Mouse (Mus musculus) gastrocnemius, postnatal 4 days (tissue): ENCODE results near the gene Slc18a2. TPM values are rescaled to one million over a fixed set of nuclear protein-coding genes. Genes with fewer than 3 reads are reported as not detected.

ENCODE experiments used
- DNase-seq, 2 experiments: peaks; one replicate each; pipeline ENCODE4 v3.0.0; 2021 to 2022; ENCODE audit warnings: low spot score in 2 of 2, mixed read lengths in 2 of 2
- long read RNA-seq, 2 experiments: library from polyadenylated mRNA; stranded (forward); transcript quantifications; one replicate each; pipeline ENCODE4 v2.0.0; 2021
- total RNA-seq, 2 experiments: library from RNA; stranded (reverse); gene quantifications; 2 replicates each; pipeline ENCODE4 v1.2.3; 2021

Gene Slc18a2
- 1 to 10 TPM; 1.4 to 1.6 TPM for total RNA-seq
- long read RNA-seq, experiment 1, partial matches to known transcripts = 0 of 8 reads
- long read RNA-seq, experiment 1, other reads (novel, unspliced or antisense) = 8 of 8 reads
- long read RNA-seq, experiment 2, partial matches to known transcripts = 0 of 10 reads
- long read RNA-seq, experiment 2, other reads (novel, unspliced or antisense) = 7 of 10 reads

DNA sequence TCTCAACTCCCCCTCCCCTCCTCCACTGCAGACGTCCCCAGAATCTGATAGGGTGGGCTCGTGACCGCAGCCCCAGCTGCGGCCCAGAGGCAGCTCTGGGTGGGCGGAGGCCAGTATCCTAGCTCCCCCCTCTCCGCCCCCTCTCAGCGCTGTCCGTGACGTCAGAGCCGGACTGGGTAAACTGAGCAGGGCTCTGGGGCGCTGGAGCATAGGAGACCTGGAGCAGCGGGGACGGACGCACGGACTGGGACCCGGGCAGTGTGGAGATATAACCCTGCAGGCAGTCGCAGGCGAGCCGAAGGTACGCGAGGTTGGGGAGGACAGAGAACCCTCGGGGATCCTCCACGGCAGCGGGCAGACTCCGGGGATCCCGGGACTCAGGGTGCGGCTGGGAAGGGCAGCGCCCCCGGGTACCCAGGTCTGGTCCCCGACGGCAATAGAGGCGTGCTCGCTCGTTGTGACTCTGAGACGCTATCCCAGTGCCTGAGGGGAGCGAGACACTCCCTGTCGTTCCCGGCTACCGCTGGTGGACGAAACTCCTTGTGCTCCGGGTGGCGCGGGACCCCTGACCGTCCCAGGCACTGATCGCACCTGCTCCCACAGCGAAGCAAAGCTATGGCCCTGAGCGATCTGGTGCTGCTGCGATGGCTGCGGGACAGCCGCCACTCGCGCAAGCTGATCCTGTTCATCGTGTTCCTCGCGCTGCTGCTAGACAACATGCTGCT, at the start of gene Slc18a2:
TSS of gene Slc18a2 (plus strand) at position 179 of the 725 bp plus-strand sequence.
- DNase-seq = no peak

GRCm38 (mm10) chr19:59216891-59217290, 43.8 kb upstream of the Slc18a2 start:
- no peak for DNase-seq

DNA sequence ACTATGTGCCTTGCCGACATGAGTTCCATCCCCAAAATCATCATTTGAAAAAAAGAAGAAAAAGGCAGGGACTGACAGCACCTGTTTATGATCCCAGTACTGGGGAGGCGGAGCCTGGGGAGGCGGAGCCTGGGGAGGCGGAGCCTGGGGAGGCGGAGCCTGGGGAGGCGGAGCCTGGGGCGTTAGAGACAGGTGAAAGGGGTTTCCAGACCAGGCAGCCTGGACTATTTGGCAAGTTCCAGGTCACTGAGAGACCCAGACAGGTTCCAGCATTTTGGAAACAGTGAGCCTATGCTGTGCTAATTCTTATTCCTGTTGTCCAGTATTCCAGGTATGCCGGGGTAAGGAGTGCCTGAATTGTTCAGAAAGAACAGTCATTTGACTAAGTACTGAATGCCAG, 41.7 kb upstream of the Slc18a2 start, which contains the start of gene Kcnk18:
TSS of gene Kcnk18 (plus strand) at position 224 of the 400 bp plus-strand sequence.
- no peak for DNase-seq

DNA sequence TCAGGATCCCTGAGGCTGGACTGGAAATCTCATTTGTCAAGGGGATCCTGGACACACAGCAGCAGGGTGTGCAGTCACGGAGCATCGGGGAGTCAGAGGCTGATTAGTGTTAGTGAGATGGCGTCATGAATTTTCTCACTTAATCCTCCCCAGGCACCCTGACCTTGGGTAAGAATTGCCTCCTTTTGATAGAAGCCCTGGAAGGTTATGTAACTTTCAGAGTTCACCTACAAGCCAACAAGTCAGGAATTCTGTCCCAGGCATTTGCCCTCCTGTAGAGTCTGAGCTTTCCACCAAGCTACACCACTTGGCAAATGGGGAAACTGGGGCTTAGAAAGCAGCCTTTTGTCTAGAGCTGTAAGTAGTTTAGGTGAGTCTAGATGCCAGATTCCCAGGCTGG, 39.6 kb upstream of the Slc18a2 start:
- DNase-seq = no peak

- no peak for DNase-seq
These were observed 32.3 kb upstream of the Slc18a2 start for GRCm38 (mm10) chr19:59228376-59228775.

- DNase-seq = no peak
These were observed 27.9 kb upstream of the Slc18a2 start for GRCm38 (mm10) chr19:59232786-59233185.

DNA sequence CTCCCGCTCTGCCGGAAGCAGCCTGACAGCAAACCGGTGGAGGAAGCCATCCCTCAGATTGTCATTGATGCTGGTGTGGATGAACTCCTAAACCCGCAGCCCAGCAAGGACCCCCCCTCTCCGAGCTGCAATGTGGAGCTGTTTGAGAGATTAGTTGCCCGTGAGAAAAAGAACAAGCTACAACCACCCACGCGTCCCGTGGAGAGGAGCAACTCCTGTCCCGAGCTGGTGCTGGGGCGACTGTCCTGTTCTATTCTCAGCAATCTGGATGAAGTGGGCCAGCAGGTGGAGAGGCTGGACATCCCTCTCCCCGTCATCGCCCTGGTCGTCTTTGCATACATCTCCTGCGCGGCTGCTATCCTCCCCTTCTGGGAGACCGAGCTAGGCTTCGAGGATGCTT, 25.7 kb upstream of the Slc18a2 start:
- DNase-seq = no peak

DNA sequence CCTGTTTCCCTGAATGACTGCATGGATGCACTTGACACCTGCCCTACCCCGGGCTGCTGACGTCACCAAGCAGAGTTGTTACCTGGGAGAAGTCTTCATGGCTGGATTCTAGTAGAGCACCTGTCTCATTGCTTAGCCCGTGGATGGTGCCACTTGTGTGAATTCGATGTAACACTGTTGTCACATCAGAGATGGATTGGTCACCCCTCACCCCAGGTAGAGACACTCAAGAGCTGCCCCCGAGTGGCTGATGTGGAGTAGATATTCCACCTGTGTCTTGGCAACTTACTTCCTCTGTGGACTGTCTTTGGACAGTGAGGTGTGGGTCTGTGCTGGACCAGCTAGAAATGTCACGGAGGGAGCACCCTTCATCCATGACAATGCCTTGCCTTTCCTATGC, 24.6 kb upstream of the Slc18a2 start:
- no peak for DNase-seq

DNA sequence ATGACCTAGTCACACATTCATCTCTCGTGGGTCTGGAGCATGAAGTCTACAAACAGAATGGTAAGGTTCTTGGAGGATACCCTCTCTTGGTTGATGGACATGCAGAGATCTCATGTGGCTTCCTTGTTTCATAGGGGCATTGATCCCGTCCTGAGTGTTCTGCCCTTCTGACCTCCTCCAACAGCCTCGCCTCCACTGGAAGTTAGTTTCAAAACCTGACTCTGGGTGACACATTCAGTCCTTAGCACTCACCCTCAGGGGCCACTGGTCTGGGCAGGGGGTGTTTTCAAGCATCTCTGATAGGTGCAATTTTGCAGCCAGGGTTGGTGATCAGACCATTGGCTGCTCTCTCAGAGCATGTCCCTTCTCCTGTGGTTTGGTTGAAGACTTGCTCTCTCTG, 22.1 kb upstream of the Slc18a2 start:
- DNase-seq = no peak

- peak; percentile 58 to 78 for DNase-seq
These were observed 21.4 kb upstream of the Slc18a2 start for GRCm38 (mm10) chr19:59239124-59239817.

- DNase-seq = no peak
These were observed 18.7 kb upstream of the Slc18a2 start for GRCm38 (mm10) chr19:59241987-59242386.

GRCm38 (mm10) chr19:59243057-59243456, 17.6 kb upstream of the Slc18a2 start:
- DNase-seq = no peak

GRCm38 (mm10) chr19:59248144-59248543, 12.6 kb upstream of the Slc18a2 start:
- DNase-seq = no peak

- DNase-seq = no peak
These were observed 12.0 kb upstream of the Slc18a2 start for GRCm38 (mm10) chr19:59248553-59249286.

- no peak for DNase-seq
These were observed 8.0 kb upstream of the Slc18a2 start for GRCm38 (mm10) chr19:59252651-59253050.

- DNase-seq = no peak
These were observed 1.1 kb upstream of the Slc18a2 start for GRCm38 (mm10) chr19:59259633-59260032.

GRCm38 (mm10) chr19:59261604-59262003, 908 bp downstream of the Slc18a2 start:
- DNase-seq = no peak

- no peak for DNase-seq
These were observed 2.5 kb downstream of the Slc18a2 start for GRCm38 (mm10) chr19:59263171-59263570.

DNA sequence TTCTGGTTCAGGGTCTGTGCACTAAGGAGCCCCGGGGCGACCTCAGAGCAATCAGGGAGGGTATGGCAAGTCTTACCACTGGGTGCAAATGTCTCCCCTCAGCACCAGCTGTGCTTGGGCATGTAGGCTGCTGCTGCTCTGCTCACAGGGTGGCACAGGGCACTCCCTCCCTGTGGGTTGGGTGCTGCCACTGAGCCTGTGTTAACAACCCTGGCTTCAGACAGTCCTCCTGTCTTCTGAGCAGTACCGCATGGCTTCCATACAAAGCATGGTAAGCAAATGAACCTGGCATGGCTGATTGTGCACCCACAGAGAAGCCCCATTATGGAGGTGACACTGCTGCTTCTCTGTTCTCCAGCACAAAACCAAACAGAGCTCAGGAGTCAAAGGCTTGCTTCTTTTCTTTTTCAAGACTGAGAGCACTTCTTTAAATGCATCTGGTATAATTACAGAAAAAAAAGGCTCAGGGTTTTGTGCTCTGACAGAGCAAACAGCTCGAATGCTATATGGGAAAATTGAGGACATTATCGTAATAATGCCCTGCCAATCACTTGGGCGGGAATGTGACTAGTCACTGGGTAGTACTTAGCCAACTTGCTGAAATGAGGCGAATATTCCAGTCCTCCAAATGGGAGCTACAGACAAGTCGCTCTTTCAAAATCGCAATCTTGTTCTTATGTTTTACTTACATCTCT, 4.3 kb downstream of the Slc18a2 start:
- no peak for DNase-seq

DNA sequence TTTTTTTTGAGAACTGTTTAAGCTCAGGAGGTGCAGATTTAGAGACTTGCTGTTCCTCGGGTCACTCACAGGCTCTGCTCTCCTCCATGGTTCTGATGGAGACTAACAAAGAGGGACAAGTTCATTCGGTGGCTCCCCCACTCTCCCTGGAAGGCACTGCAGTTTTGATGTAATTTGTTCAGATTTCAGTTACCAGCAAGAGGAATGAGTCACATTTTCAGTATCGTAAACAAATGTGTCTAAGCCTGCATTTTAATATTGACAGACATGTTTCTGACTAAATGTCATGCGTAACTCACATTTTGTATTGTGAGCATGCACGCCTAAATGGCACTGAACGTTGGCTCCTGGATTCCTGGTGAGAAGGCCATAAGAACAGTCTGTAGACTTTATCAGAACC, 5.2 kb downstream of the Slc18a2 start:
- no peak for DNase-seq

DNA sequence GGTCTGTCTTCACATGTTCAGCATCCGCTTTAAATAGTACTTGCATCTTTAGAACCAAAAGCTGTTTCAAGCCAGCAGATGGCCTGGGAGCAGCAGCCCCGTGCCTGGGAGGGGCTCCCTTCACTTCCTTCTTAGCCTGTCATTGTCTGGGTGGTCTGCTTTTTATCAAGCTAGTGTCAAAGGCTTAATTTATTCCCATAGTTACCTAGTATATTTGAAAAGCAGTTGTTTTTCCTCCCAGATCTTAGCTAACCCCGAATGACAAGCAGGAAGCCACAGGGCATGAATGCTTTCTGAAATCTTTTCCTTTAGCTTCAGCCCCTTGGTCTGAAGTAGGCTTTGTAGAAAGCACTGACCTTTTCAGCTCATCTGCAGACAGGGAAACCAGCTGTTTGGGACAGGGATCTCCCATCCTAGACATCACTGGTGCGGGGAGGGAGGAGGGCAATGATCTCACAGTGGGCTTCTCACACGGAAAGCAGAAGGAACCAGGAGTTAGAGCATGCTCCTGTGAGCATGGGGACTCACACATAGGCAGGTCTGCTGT, 6.8 kb downstream of the Slc18a2 start:
- no peak for DNase-seq
